Mouse (Mus musculus): ENCODE data around the gene Aifm1. TPM values are rescaled to one million over a fixed set of nuclear protein-coding genes. Genes with fewer than 3 reads are reported as not detected.

Gene Aifm1
- polyA plus RNA-seq, 1 experiment from 2014 or later = 90.7 TPM

- Histone ChIP-seq H3K27me3 (no peaks in the 10 kb centered on the region), H3K9ac (no peak overlapping the region), H3K36me3 (peaks cover 50% of the 10 kb centered on the region), H3K27ac (no peak overlapping the region), H3K9me3 (replicated peaks) (no peaks in the 10 kb centered on the region), H3K4me3 (replicated peaks) (no peak overlapping the region), H3K4me1 (no peaks in the 10 kb centered on the region), H3K4me2 (no peak overlapping the region)
- 93% methylated on average over 8 of the region's 8 CpGs for WGBS
- no peak for ATAC-seq (replicated peaks; ENCODE audit: low FRiP score)
These were observed 19.6 kb downstream of the Aifm1 start for GRCm38 (mm10) chrX:48493763-48494162.

GRCm38 (mm10) chrX:48481687-48482086, 31.7 kb downstream of the Aifm1 start:
- H3K27me3 ChIP-seq = no peaks in the 10 kb centered on the region
- no peak overlapping the region for H3K27ac ChIP-seq
- no peaks in the 10 kb centered on the region for H3K4me1 ChIP-seq
- H3K4me2 ChIP-seq = no peak overlapping the region
- ATAC-seq (replicated peaks; ENCODE audit: low FRiP score) = no peak
- H3K36me3 ChIP-seq = peaks cover 74% of the 10 kb centered on the region
- no peaks in the 10 kb centered on the region for H3K9me3 ChIP-seq (replicated peaks)
- H3K9ac ChIP-seq = no peak overlapping the region
- H3K4me3 ChIP-seq (replicated peaks) = no peak overlapping the region
- 90% methylated on average over 7 of the region's 7 CpGs for WGBS

GRCm38 (mm10) chrX:48481095-48481494, 32.3 kb downstream of the Aifm1 start:
- no peak overlapping the region for H3K27ac ChIP-seq
- ATAC-seq (replicated peaks; ENCODE audit: low FRiP score) = no peak

GRCm38 (mm10) chrX:48467355-48467946, 45.9 kb downstream of the Aifm1 start:
- H3K36me3 ChIP-seq = peaks cover 1% of the 10 kb centered on the region; the same call in 1 of the 2 replicates
- whole genome bisulfite sequencing = 87% methylated on average over 3 of the region's 3 CpGs
- no peak for ATAC-seq (replicated peaks; ENCODE audit: low FRiP score)

More at GRCm38 (mm10) chrX:48481095-48481494, 32.3 kb downstream of the Aifm1 start:
- no peaks in the 10 kb centered on the region for H3K9me3 ChIP-seq (replicated peaks)
- peaks cover 74% of the 10 kb centered on the region for H3K36me3 ChIP-seq
- no peaks in the 10 kb centered on the region for H3K4me1 ChIP-seq
- no peak overlapping the region for H3K4me3 ChIP-seq (replicated peaks)
- H3K27me3 ChIP-seq = no peaks in the 10 kb centered on the region
- H3K9ac ChIP-seq = no peak overlapping the region
- H3K4me2 ChIP-seq = no peak overlapping the region
- WGBS = 92% methylated on average over 4 of the region's 4 CpGs

GRCm38 (mm10) chrX:48466174-48466573, 47.2 kb downstream of the Aifm1 start:
- Histone ChIP-seq H3K4me2 (no peak overlapping the region), H3K9me3 (replicated peaks) (no peaks in the 10 kb centered on the region), H3K27ac (no peak overlapping the region), H3K4me3 (replicated peaks) (no peak overlapping the region), H3K9ac (no peak overlapping the region), H3K27me3 (no peaks in the 10 kb centered on the region), H3K36me3 (no peaks in the 10 kb centered on the region), H3K4me1 (peaks cover 4% of the 10 kb centered on the region; the same call in 1 of the 2 replicates)
- ATAC-seq (replicated peaks; ENCODE audit: low FRiP score) = no peak
- 73% methylated on average over 2 of the region's 2 CpGs for WGBS

More at GRCm38 (mm10) chrX:48467355-48467946, 45.9 kb downstream of the Aifm1 start:
- H3K9ac ChIP-seq = no peak overlapping the region
- no peaks in the 10 kb centered on the region for H3K27me3 ChIP-seq
- no peaks in the 10 kb centered on the region for H3K9me3 ChIP-seq (replicated peaks)
- H3K27ac ChIP-seq = no peak overlapping the region
- H3K4me1 ChIP-seq = peaks cover 2% of the 10 kb centered on the region; the same call in 1 of the 2 replicates
- H3K4me2 ChIP-seq = no peak overlapping the region
- no peak overlapping the region for H3K4me3 ChIP-seq (replicated peaks)

- H3K4me2 ChIP-seq = no peak overlapping the region
- no peaks in the 10 kb centered on the region for H3K27me3 ChIP-seq
- no peaks in the 10 kb centered on the region for H3K9me3 ChIP-seq (replicated peaks)
- H3K36me3 ChIP-seq = no peaks in the 10 kb centered on the region
- 80% methylated on average over 6 of the region's 6 CpGs for WGBS
- ATAC-seq (replicated peaks; ENCODE audit: low FRiP score) = no peak
- peaks cover 4% of the 10 kb centered on the region; the same call in 1 of the 2 replicates for H3K4me1 ChIP-seq
- no peak overlapping the region for H3K9ac ChIP-seq
- no peak overlapping the region for H3K4me3 ChIP-seq (replicated peaks)
- no peak overlapping the region for H3K27ac ChIP-seq
These were observed 48.9 kb downstream of the Aifm1 start for GRCm38 (mm10) chrX:48464436-48464835.

GRCm38 (mm10) chrX:48463636-48464035, 49.7 kb downstream of the Aifm1 start:
- Histone ChIP-seq H3K4me3 (replicated peaks) (no peak overlapping the region), H3K36me3 (no peaks in the 10 kb centered on the region), H3K4me2 (0 out of 2 replicates have a peak overlapping the region, but pooled peaks have one; percentile 72), H3K9me3 (replicated peaks) (no peaks in the 10 kb centered on the region), H3K27me3 (no peaks in the 10 kb centered on the region), H3K9ac (no peak overlapping the region), H3K27ac (no peak overlapping the region), H3K4me1 (peaks cover 4% of the 10 kb centered on the region; the same call in 1 of the 2 replicates)
- no peak for ATAC-seq (replicated peaks; ENCODE audit: low FRiP score)
- 93% methylated on average over 4 of the region's 4 CpGs for WGBS

GRCm38 (mm10) chrX:48462754-48463507, 50.4 kb downstream of the Aifm1 start, which contains the start of gene Elf4:
TSS of gene Elf4 (minus strand) at chrX:48463132.
- Histone ChIP-seq H3K36me3 (no peaks in the 10 kb centered on the region), H3K9me3 (replicated peaks) (no peaks in the 10 kb centered on the region), H3K4me1 (peaks cover 4% of the 10 kb centered on the region; the same call in 1 of the 2 replicates), H3K27me3 (no peaks in the 10 kb centered on the region), H3K9ac (peak within 1 kb of the TSS; percentile 35), H3K4me2 (peak within 1 kb of the TSS; percentile 72), H3K4me3 (replicated peaks) (peak within 1 kb of the TSS; percentile 43), H3K27ac (no peak within 1 kb of the TSS)
- 20% methylated on average over 38 of the region's 38 CpGs for WGBS
- ATAC-seq (replicated peaks; ENCODE audit: low FRiP score) = peak; percentile 91

- WGBS = 26% methylated on average over 4 of the region's 4 CpGs
- Histone ChIP-seq H3K36me3 (no peaks in the 10 kb centered on the region), H3K27me3 (no peaks in the 10 kb centered on the region), H3K9me3 (replicated peaks) (no peaks in the 10 kb centered on the region), H3K9ac (no peak overlapping the region), H3K4me3 (replicated peaks) (peak overlapping the region; percentile 43), H3K27ac (no peak overlapping the region), H3K4me1 (peaks cover 4% of the 10 kb centered on the region; the same call in 1 of the 2 replicates), H3K4me2 (peak overlapping the region; percentile 72)
- ATAC-seq (replicated peaks; ENCODE audit: low FRiP score) = peak; percentile 9; the same call in 1 of the 2 replicates
These were observed 51.1 kb downstream of the Aifm1 start for GRCm38 (mm10) chrX:48462297-48462696.

GRCm38 (mm10) chrX:48461006-48461405, 52.4 kb downstream of the Aifm1 start:
- Histone ChIP-seq H3K9me3 (replicated peaks) (no peaks in the 10 kb centered on the region), H3K9ac (no peak overlapping the region), H3K4me3 (replicated peaks) (no peak overlapping the region), H3K27me3 (no peaks in the 10 kb centered on the region), H3K27ac (no peak overlapping the region), H3K4me1 (peaks cover 4% of the 10 kb centered on the region; the same call in 1 of the 2 replicates), H3K36me3 (no peaks in the 10 kb centered on the region), H3K4me2 (no peak overlapping the region)
- WGBS = 57% methylated on average over 4 of the region's 4 CpGs
- no peak for ATAC-seq (replicated peaks; ENCODE audit: low FRiP score)

- H3K36me3 ChIP-seq = no peaks in the 10 kb centered on the region
- no peaks in the 10 kb centered on the region for H3K27me3 ChIP-seq
- H3K4me3 ChIP-seq (replicated peaks) = no peak overlapping the region
- peaks cover 4% of the 10 kb centered on the region; the same call in 1 of the 2 replicates for H3K4me1 ChIP-seq
- 85% methylated on average over 7 of the region's 7 CpGs for WGBS
- H3K4me2 ChIP-seq = no peak overlapping the region
- H3K9ac ChIP-seq = no peak overlapping the region
- H3K9me3 ChIP-seq (replicated peaks) = no peaks in the 10 kb centered on the region
- ATAC-seq (replicated peaks; ENCODE audit: low FRiP score) = no peak
- H3K27ac ChIP-seq = no peak overlapping the region
These were observed 52.9 kb downstream of the Aifm1 start for GRCm38 (mm10) chrX:48460496-48460895.

- no peak overlapping the region for H3K9ac ChIP-seq
- H3K36me3 ChIP-seq = no peaks in the 10 kb centered on the region
These were observed 56.4 kb downstream of the Aifm1 start for GRCm38 (mm10) chrX:48456956-48457355.

More at GRCm38 (mm10) chrX:48456956-48457355, 56.4 kb downstream of the Aifm1 start:
- ATAC-seq (replicated peaks; ENCODE audit: low FRiP score) = no peak
- Histone ChIP-seq H3K4me1 (peaks cover 8% of the 10 kb centered on the region; the same call in 1 of the 2 replicates), H3K9me3 (replicated peaks) (no peaks in the 10 kb centered on the region), H3K27ac (no peak overlapping the region), H3K27me3 (peaks cover 2% of the 10 kb centered on the region; the same call in 1 of the 2 replicates), H3K4me3 (replicated peaks) (no peak overlapping the region), H3K4me2 (no peak overlapping the region)
- WGBS = 61% methylated on average over 6 of the region's 6 CpGs

Data from kidney, embryonic 15.5 days (tissue).